Mouse (Mus musculus) intestine, postnatal 0 days (tissue): ENCODE measurements around the gene Kif26b. TPM values are rescaled to one million over a fixed set of nuclear protein-coding genes. Genes with fewer than 3 reads are reported as not detected.

Experiments used
- ATAC-seq: fragments of 200-750 bp; cut with Nextera tagmentation; 2 replicates; pipeline ENCODE4 v1.8.0; 2017; ENCODE audit warnings: mild to moderate bottlenecking, moderate TSS enrichment, moderate library complexity
- H3K27ac ChIP-seq: fragments of 300-500 bp; sonication (generic); 2 replicates; pipeline ENCODE4 v1.5.1; 2014; ENCODE audit warnings: mild to moderate bottlenecking, low read depth, low read length, moderate library complexity
- H3K27me3 ChIP-seq: fragments of 300-500 bp; sonication (generic); replicated peaks from 2 replicates; pipeline ENCODE4 v1.6.1; 2014; ENCODE audit warnings: low read length, mixed read lengths; ENCODE audit not compliant: control insufficient read depth, insufficient read depth
- H3K36me3 ChIP-seq: fragments of 300-500 bp; sonication (generic); 2 replicates; pipeline ENCODE4 v1.6.1; 2014; ENCODE audit warnings: mild to moderate bottlenecking, moderate library complexity; ENCODE audit not compliant: control insufficient read depth, insufficient read depth
- H3K4me1 ChIP-seq: fragments of 300-500 bp; sonication (generic); replicated peaks from 2 replicates; pipeline ENCODE4 v1.6.1; 2014; ENCODE audit warnings: antibody characterized with exemption, low read length, mixed read lengths; ENCODE audit not compliant: control insufficient read depth, insufficient read depth
- H3K4me2 ChIP-seq: fragments of 300-500 bp; sonication (generic); replicated peaks from 2 replicates; pipeline ENCODE4 v1.6.1; 2014; ENCODE audit warnings: low read depth, mild to moderate bottlenecking, moderate library complexity
- H3K4me3 ChIP-seq: fragments of 300-500 bp; sonication (generic); 2 replicates; pipeline ENCODE4 v1.5.1; 2014; ENCODE audit warnings: low read depth, low read length
- H3K9ac ChIP-seq: fragments of 300-500 bp; sonication (generic); 2 replicates; pipeline ENCODE4 v1.6.1; 2014; ENCODE audit warnings: mild to moderate bottlenecking, low read depth, low read length
- H3K9me3 ChIP-seq: fragments of 300-500 bp; sonication (generic); 2 replicates; pipeline ENCODE4 v1.6.1; 2016; ENCODE audit warnings: mixed run types; ENCODE audit not compliant: control insufficient read depth
- CTCF ChIP-seq: sonication (generic); IDR thresholded peaks from 2 replicates; pipeline ENCODE4 v1.5.1; 2016; ENCODE audit warnings: low read depth, mild to moderate bottlenecking, control low read depth, antibody characterized with exemption, moderate library complexity
- WGBS: fragments of 180-500 bp; shearing (Covaris S2); extraction: QIAGEN DNeasy Blood & Tissue Kit; methylation state at CpG from one replicate; pipeline ENCODE4 v1.1.7; 2014; 5-methylcytosine and 5-hydroxymethylcytosine counted together
- polyA plus RNA-seq: library from polyadenylated mRNA; unstranded; fragments of >200 nt; fragmentation: Nextera tagmentation; extraction: Ambion mirVana; gene quantifications from 2 replicates; pipeline ENCODE4 v1.2.1, GENCODE M21; 2015

The Kif26b gene
- polyA plus RNA-seq, 1 experiment from 2014 or later, result 0.57 TPM

GRCm38 (mm10) chr1:178663539-178663938, 134.6 kb downstream of the Kif26b start:
- no peaks in the 10 kb centered on the region for H3K9me3 ChIP-seq
- WGBS, result 62% methylated on average over 1 of the region's 1 CpGs
- no peaks in the 10 kb centered on the region for H3K27me3 ChIP-seq
- H3K4me3 ChIP-seq, result no peak overlapping the region
- no peak overlapping the region for H3K27ac ChIP-seq
- no peak overlapping the region for H3K4me2 ChIP-seq
- no peak overlapping the region for H3K9ac ChIP-seq
- no peaks in the 10 kb centered on the region for H3K36me3 ChIP-seq
- no peak for TF ChIP-seq CTCF
- ATAC-seq, result no peak
- H3K4me1 ChIP-seq, result no peaks in the 10 kb centered on the region

GRCm38 (mm10) chr1:178664271-178664969, 135.5 kb downstream of the Kif26b start:
- 78% methylated on average over 5 of the region's 5 CpGs for WGBS
- TF ChIP-seq CTCF, result no peak
- H3K27me3 ChIP-seq, result no peaks in the 10 kb centered on the region
- H3K4me3 ChIP-seq, result no peak overlapping the region
- no peaks in the 10 kb centered on the region for H3K36me3 ChIP-seq
- no peak overlapping the region for H3K9ac ChIP-seq
- no peak overlapping the region for H3K4me2 ChIP-seq
- no peak for ATAC-seq
- H3K27ac ChIP-seq, result no peak overlapping the region
- no peaks in the 10 kb centered on the region for H3K9me3 ChIP-seq
- no peaks in the 10 kb centered on the region for H3K4me1 ChIP-seq

- H3K4me3 ChIP-seq, result no peak overlapping the region
- H3K27ac ChIP-seq, result no peak overlapping the region
- no peak overlapping the region for H3K4me2 ChIP-seq
- no peaks in the 10 kb centered on the region for H3K4me1 ChIP-seq
- no peak for ATAC-seq
- TF ChIP-seq CTCF, result no peak
- H3K9ac ChIP-seq, result no peak overlapping the region
- H3K36me3 ChIP-seq, result no peaks in the 10 kb centered on the region
- H3K27me3 ChIP-seq, result no peaks in the 10 kb centered on the region
- 82% methylated on average over 7 of the region's 7 CpGs for WGBS
- H3K9me3 ChIP-seq, result no peaks in the 10 kb centered on the region
Measured at GRCm38 (mm10) chr1:178666524-178666923, 137.6 kb downstream of the Kif26b start.

DNA sequence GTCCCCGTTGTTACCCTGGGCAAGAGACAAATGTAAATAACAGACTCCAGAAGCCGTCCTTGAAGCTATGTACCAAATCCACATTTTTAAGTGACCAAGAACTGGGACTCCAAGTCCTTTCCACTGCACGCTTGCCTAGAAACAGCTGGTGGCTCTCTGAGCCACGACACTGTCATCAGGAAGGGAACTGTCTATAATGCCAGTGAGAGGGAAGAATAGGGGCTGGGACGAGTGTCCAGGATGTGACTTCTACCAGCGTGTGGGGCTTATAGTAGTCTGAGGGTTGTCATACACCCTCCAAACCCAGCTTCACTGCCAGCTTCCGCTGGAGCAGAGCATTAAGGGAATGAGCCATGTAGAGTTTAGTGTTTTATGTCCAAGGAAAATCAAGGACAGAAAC, 138.9 kb downstream of the Kif26b start:
- 69% methylated on average over 7 of the region's 7 CpGs for WGBS
- no peak overlapping the region for H3K9ac ChIP-seq
- ATAC-seq, result no peak
- no peak overlapping the region for H3K4me3 ChIP-seq
- no peaks in the 10 kb centered on the region for H3K27me3 ChIP-seq
- no peaks in the 10 kb centered on the region for H3K4me1 ChIP-seq
- H3K9me3 ChIP-seq, result no peaks in the 10 kb centered on the region
- H3K36me3 ChIP-seq, result no peaks in the 10 kb centered on the region
- no peak overlapping the region for H3K4me2 ChIP-seq
- no peak for TF ChIP-seq CTCF
- H3K27ac ChIP-seq, result no peak overlapping the region

GRCm38 (mm10) chr1:178668907-178669306, 140.0 kb downstream of the Kif26b start:
- Histone ChIP-seq H3K9me3 (no peaks in the 10 kb centered on the region), H3K27ac (no peak overlapping the region), H3K4me3 (no peak overlapping the region), H3K9ac (no peak overlapping the region), H3K4me2 (no peak overlapping the region), H3K27me3 (no peaks in the 10 kb centered on the region), H3K36me3 (no peaks in the 10 kb centered on the region), H3K4me1 (no peaks in the 10 kb centered on the region)
- 85% methylated on average over 4 of the region's 4 CpGs for WGBS
- no peak for TF ChIP-seq CTCF
- ATAC-seq, result no peak

DNA sequence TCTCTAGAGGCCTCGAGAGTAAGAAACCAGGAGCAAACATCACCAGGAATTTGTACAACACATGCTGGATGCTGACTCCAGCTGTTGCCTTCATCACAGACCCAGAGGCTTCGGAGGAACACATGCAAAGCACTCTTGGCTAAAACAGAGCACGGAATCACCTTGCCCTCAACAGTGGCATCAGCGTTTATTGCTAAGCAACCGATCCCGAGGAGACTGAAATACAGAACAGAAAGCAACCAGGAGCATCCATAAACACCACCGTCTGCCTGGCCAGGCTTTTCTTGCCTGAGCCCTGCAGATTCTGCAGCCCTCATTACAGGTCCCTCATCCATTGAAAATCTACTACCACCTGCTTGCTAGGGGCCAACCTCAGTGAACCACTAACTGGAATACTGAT, 144.1 kb downstream of the Kif26b start:
- no peaks in the 10 kb centered on the region for H3K9me3 ChIP-seq
- no peaks in the 10 kb centered on the region for H3K36me3 ChIP-seq
- 60% methylated on average over 7 of the region's 7 CpGs for WGBS
- H3K4me3 ChIP-seq, result no peak overlapping the region
- H3K4me1 ChIP-seq, result no peaks in the 10 kb centered on the region
- no peak overlapping the region for H3K4me2 ChIP-seq
- no peak for ATAC-seq
- H3K27ac ChIP-seq, result no peak overlapping the region
- no peaks in the 10 kb centered on the region for H3K27me3 ChIP-seq
- H3K9ac ChIP-seq, result no peak overlapping the region
- no peak for TF ChIP-seq CTCF
